Mouse (Mus musculus): ENCODE data around the gene Gm10717.
"Not testable (repeated sequence)": the region's sequence is repeated elsewhere in the genome, so short reads cannot be mapped to it uniquely, and the experiment has no call there.

The Gm10717 gene

GRCm38 (mm10) chr9:3024912-3025467 lies at the start of gene Gm10717:
TSS of gene Gm10717 (plus strand) at chr9:3025417.
- TF ChIP-seq GATA4 (IDR thresholded peaks at IDR 0.05; ENCODE audit: insufficient replicate concordance, low read length): not testable (repeated sequence)

GRCm38 (mm10) chr9:3000445-3000972 lies 24.7 kb upstream of the Gm10717 start, which contains the start of gene Gm10722:
TSS of gene Gm10722 (plus strand) at chr9:3000922.
- TF ChIP-seq GATA4 (IDR thresholded peaks at IDR 0.05; ENCODE audit: insufficient replicate concordance, low read length): not testable (repeated sequence)

GRCm38 (mm10) chr9:3001948-3002659 lies 23.1 kb upstream of the Gm10717 start:
- TF ChIP-seq GATA4 (IDR thresholded peaks at IDR 0.05; ENCODE audit: insufficient replicate concordance, low read length): peak; percentile 61; the same call in 1 of the 2 replicates

GRCm38 (mm10) chr9:3002794-3003396 lies 22.3 kb upstream of the Gm10717 start, which contains the start of gene Gm11168:
TSS of gene Gm11168 (plus strand) at chr9:3003346.
- TF ChIP-seq GATA4 (IDR thresholded peaks at IDR 0.05; ENCODE audit: insufficient replicate concordance, low read length): peak; percentile 6; the same call in 1 of the 2 replicates

GRCm38 (mm10) chr9:3012733-3013279 lies 12.4 kb upstream of the Gm10717 start, which contains the start of gene Gm10721:
TSS of gene Gm10721 (plus strand) at chr9:3013140.
- TF ChIP-seq GATA4 (IDR thresholded peaks at IDR 0.05; ENCODE audit: insufficient replicate concordance, low read length): not testable (repeated sequence)

GRCm38 (mm10) chr9:3015354-3015753 lies 9.9 kb upstream of the Gm10717 start, which contains the start of gene Gm10720:
TSS of gene Gm10720 (plus strand) at chr9:3015654.
- TF ChIP-seq GATA4 (IDR thresholded peaks at IDR 0.05; ENCODE audit: insufficient replicate concordance, low read length): not testable (repeated sequence)

GRCm38 (mm10) chr9:3017108-3017507 lies 8.1 kb upstream of the Gm10717 start, which contains the start of gene Gm10719:
TSS of gene Gm10719 (plus strand) at chr9:3017408.
- not testable (repeated sequence) for TF ChIP-seq GATA4 (IDR thresholded peaks at IDR 0.05; ENCODE audit: insufficient replicate concordance, low read length)

GRCm38 (mm10) chr9:3023312-3023984 lies 1.8 kb upstream of the Gm10717 start, which contains the start of gene Gm10718:
TSS of gene Gm10718 (plus strand) at chr9:3023547.
- TF ChIP-seq GATA4 (IDR thresholded peaks at IDR 0.05; ENCODE audit: insufficient replicate concordance, low read length): 0 out of 2 replicates have a peak, but pooled peaks have one; percentile 1

- TF ChIP-seq GATA4 (IDR thresholded peaks at IDR 0.05; ENCODE audit: insufficient replicate concordance, low read length): not testable (repeated sequence)
Observed at GRCm38 (mm10) chr9:3034299-3034698, 9.1 kb downstream of the Gm10717 start, which contains the start of gene Gm17535. TSS of gene Gm17535 (plus strand) at chr9:3034599.

GRCm38 (mm10) chr9:3036577-3036976 lies 11.4 kb downstream of the Gm10717 start, which contains the start of gene Gm10715:
TSS of gene Gm10715 (plus strand) at chr9:3036877.
- TF ChIP-seq GATA4 (IDR thresholded peaks at IDR 0.05; ENCODE audit: insufficient replicate concordance, low read length): not testable (repeated sequence)

All from liver, adult (tissue).